Mouse (Mus musculus) kidney, adult 2 months (tissue): ENCODE measurements around the gene Foxo4.

Source experiments
- CTCF ChIP-seq: fragments of 200-500 bp; conservative IDR thresholded peaks from 2 replicates; pipeline ENCODE4 v1.5.1; 2011; ENCODE audit warnings: low read depth, mild to moderate bottlenecking, control low read depth, low read length, moderate library complexity, mixed read lengths; ENCODE audit not compliant: insufficient read depth, insufficient read length
- POLR2A ChIP-seq: fragments of 200-500 bp; IDR thresholded peaks from one replicate; pipeline ENCODE4 v1.6.1; 2011; ENCODE audit warnings: low read depth, low read length, control low read depth

DNA sequence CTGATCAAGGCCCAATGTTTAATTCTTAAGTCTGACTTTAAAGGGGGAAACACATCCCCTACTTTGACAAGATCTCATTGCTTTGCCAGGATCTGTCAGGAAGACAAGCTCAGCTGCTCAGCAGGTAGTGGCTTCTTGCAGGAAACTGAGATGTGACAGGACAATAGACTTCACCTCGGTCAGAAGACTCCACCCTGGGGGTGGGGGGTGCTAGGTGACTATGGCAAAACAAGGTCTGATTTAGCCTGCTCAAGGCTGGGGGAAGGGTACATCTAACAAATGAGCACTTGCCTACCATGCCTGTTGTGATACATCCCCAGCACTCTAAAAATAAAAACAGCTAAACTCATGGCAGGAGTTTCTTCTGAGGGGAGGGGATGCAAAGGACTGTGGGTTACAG is 9.3 kb upstream of the Foxo4 start:
- no peak for TF ChIP-seq CTCF
- no peak for TF ChIP-seq POLR2A
